Mouse (Mus musculus): Measurements from ENCODE around the gene Marveld3.

DNA sequence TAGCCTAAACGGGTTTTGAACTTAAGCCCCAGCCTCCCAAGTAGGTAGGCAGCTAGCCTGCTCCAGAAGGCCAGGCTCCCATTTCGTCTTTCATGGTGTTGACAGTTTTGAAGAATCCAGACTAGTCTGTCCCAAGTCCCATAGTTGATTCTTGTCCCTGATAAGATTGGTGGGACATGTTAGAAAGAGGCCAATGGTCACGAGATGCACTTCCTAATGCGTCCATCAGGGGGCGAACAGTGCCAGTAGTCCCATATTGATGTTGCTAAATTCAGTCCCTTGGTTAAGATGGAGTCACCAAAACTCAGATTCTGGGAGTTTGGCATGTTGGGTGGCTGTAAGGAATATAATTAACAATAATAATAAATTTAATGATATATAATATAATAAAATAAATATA lies 48.9 kb upstream of the Marveld3 start:
- TF ChIP-seq CTCF (IDR thresholded peaks at IDR 0.05; ENCODE audit: low read depth, low read length) = no peak
- TF ChIP-seq POLR2A (IDR thresholded peaks at IDR 0.05; ENCODE audit: borderline replicate concordance, low read depth, low read length) = no peak
